Mouse (Mus musculus) spleen, postnatal 36 days (tissue): ENCODE measurements around the gene Igfbp5.

Experiments
- DNase-seq, 2 experiments: peaks; one replicate each; pipeline ENCODE4 v3.0.0; 2022; ENCODE audit warnings: low spot score in 2 of 2, mixed read lengths in 1 of 2

Gene Igfbp5

DNA sequence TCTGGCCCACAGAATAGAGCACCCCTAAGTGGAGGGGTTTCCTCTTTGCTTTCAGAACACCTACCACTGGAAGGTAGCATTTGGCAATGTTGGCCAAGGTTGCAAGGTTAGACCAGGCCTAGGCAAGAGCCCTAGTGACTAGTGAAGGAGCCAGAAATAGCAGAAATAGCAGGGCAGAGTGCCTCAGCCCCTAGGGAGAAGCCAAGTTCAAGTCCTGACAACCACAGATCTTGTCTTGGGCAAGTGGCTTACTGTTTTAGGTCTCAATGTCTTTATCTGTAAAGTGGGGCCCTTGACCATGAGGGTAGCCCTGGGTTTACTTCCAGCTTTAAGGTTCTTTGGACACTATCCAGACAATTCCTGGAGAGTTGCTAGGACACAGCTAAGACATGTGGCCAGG is 5.4 kb downstream of the Igfbp5 start:
- no peak for DNase-seq

DNA sequence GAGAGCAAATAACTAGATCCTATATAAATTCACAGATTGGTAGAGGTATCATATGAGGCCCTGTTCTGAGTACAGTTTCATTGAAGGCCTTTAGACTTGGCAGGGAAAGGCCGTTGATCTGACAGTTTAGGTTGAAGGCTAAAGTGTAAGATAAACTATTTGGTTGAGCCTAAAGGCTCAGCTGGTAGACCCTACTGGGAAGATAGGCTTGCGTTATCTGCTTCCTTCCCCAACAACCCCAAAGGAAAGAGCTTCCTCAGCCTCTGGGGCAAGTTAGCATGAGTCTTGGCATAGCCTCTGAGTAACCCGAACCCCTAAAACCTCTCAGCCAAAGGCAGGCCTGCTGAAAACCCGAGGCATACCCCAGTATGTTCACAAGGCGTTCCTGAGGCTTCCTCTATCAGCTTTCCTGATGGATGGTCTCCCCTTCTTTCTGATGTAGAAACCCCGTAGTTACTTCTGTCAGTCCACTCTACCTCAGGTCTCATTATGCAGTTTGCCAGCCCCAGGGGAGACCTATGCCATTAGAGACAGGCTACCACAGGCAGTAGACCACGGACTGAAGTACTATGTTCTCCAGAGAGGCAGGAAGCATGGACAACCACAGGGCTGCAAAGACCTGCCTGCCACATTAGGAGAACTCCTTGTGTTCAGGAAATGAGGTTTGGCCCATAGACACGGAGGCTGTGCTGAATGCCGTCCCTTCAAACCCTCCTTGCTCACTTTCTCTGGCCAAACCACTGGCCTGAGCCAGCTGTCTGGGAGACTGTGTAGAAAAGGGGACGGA is 6.1 kb downstream of the Igfbp5 start:
- DNase-seq, result no peak

DNA sequence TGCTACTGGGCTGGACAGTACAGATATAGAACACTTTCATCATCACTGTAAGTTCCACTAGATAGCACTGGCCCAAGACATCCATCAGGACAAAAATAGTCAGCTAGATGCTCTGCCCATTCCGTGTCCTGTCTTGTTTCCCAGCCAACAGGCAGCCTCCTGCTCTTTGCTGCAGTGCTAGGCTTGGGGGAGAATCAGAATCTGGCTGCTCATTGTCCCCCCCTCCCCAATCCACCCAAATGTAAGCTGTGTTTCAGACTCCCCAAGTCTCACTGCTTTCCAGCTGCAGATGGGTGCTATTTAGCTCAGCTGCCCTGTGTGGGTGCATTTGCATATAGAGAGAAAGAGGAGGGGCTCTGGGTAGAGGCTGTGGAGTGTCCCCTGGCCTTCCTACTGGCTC is 7.3 kb downstream of the Igfbp5 start:
- DNase-seq, result no peak

DNA sequence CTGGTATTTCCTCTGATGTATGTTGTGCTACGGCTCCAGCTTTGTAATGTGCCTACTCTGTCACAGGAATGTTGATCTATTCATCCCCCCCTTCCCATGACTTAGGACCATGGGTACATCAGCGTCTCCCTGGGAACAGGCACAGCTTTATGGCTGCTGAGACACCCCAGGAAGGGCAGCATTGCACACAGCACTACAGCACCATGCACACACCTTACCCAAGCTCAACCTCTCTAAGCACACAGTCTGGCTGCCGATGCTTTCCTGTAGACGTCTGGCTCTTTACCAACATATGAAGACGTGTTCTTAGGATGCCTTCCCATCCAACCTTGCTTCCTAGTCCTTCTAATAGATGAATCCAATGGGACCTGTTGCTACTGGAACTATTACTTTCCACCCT is 8.3 kb downstream of the Igfbp5 start:
- no peak for DNase-seq

DNA sequence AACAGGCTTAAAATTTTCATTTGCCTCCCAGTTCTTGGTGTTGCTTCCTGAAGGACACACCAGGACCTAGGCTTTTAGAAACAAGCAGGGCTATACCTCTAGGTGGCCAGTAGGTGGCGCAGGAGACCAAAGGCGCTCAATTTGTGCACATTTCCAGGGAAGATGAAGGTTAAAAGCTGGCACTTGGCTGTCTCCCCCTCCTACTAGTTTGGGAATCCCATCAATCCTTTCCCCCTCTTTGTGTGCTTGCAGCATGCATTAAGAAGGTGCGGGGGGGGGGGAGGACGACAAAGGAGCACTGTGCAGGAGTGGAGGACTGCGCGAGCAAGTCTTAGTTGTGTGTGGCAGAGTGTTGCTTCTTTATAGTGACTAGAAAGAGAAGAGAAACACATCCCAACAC is 8.8 kb downstream of the Igfbp5 start:
- peak in 1 of 2 experiments; percentile 21 for DNase-seq

DNA sequence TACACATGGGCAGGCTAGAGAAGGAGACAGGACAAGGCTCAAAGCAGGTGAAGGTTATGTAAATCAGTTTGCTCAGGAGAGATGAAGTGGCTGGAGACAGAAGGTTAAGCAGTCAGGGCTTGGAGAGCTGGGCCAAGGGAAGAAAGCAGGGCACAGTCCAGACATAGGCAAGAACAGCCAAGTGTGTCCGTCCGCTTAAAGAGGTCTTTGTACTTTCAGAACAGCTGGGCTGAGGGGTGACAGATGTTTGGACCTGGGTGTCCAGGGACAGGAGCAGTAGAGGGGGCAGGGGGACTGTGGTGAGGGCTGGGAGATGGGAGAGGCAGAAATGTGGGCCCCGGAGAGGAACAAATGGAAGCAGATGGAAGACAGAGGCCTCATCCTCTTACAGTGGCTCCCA is 10.4 kb downstream of the Igfbp5 start:
- no peak for DNase-seq

DNA sequence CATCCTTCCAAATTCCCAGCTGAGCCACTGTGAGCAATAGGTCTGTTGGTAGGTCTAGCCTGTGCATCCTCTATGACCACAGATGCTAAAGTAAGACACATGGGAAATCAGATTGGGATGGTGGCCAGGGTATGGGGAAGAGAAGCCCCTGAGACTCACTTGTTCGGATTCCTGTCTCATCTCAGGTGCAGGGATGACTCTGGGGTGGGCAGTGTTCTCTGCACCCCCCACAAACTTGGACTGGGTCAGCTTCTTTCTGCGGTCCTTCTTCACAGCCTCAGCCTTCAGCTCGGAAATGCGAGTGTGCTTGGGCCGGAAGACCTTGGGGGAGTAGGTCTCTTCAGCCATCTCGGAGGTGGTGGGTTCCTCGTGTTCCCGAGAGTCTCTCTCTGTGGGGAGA is 11.0 kb downstream of the Igfbp5 start:
- no peak for DNase-seq

DNA sequence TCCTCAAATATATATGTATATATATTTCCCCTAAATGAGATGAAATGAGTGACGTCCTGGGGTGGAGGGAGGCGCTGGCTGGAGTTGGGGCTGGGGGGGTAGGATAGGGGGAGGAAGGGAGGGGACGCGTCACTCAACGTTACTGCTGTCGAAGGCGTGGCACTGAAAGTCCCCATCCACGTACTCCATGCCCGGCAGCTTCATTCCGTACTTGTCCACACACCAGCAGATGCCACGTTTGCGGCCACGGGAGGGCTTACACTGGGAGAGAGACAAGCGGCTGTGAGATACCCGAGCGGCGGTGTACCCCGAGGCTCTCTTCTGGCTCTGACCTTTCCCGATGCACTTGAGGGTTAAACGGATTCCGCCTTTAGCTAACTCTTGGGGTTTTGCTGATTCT is 12.4 kb downstream of the Igfbp5 start:
- no peak for DNase-seq

DNA sequence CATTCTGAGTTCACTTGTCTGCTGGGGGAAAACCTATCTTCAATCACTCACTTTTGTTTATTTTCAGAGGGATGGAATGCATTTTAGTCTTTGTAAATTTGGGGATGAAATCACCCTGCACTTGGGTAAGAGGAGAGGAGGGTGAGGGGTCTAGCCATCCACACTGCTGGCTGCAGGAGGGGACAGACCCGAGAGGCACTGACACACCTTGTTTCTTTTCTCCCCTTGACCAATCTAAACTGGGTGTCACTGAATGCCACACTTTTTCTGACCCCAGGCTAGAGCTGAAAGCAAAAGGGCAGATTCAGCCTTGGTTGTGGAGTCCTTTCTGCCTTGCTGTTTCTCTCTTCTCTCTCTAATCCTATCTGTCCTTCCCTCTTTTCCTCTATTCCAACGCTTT is 13.0 kb downstream of the Igfbp5 start:
- DNase-seq, result no peak

DNA sequence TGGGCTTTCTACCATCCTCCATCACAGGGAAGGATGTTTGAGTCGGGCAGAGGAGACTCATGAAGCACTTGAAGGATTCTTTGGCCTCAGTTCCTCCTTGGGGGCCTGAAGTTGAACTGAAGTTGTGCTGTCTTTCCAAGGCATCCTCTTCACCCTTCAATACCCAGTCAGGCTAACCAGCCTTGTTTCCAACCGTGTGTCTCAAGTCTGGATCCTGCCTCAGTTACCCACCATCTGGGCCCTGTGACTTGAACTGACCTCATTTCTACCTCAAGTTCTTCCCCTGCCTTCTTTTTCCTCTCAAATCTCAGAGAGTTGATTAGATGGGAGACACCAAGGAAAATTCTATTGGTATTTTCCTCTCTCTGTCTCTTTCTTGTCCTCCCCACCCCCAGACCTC is 14.2 kb downstream of the Igfbp5 start:
- no peak for DNase-seq

DNA sequence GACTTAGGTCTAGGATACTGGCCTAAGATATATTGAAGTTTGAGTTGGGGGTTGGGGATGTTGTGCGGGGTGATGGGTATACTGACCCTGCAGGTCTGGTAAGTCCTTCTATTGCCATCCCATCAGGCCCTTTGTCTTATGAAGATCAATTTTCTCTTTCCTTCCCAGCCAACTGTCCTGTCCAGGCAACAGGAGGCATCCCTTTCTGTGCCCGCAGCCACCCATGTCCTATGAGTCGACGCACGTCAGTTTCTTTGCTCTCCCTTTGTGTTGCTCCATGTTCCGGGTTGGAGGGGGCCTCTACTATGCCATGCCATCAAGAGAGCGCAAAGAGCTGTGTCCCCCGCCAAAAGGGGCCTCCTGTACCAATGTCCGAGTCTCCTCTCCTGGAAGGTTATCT is 14.7 kb downstream of the Igfbp5 start:
- no peak for DNase-seq

DNA sequence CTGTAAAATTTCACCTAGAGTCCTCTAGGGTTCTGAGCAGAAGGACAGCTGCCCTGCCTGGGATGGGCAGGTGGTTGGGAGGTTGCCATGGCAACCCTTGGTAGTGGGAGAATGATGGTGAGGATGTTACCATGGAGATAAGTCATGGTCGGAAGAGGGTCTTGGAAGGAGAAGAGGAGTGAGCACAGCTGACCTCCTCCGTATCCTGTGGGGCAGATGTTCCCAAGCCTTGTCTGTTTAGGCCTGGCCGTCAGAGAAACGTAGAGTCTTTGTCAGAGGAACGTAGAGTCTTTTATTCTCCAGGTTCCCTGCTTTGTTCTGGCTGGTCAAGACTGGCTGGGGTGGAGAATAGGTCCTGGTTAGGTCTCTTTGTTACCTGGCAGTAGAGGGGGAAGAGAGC is 15.8 kb downstream of the Igfbp5 start:
- no peak for DNase-seq

DNA sequence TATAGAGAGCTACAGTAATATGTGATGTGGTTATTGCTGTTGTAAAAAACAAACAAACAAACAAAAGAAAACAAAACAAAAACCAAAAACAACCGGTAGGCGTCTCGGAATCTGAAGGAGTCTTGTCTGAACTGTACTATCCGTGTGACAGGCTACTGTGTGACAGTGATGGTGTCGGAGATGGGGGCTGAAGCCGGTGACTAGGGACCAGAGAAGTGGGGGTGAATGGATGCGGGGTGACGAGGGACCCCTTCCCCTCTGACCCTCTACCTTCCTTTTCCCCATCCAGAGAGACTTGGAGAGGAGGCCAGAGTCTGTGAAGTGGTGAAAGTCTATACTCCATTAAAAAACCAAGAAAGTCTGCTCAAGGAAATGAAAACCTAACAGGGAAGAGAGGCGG is 16.4 kb downstream of the Igfbp5 start:
- no peak for DNase-seq

DNA sequence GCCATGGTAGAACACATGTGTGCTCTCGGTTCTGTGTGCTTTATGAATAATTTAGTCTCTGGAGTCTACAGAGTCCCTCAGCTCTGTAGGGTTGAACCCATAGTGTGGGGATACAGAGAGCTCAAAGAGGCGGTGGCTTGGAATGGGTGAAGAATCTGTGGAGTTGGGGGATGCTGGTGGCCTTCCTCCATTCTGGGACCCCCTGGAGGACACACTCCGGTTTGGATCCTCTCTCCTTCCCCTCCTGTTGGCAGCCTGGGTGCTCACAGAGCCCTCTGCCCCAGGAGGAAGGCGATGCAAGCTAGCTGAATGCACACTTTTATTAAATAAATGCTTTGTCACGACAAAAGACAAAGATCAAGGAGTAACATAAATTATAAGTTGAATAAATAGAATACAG is 17.1 kb downstream of the Igfbp5 start:
- DNase-seq, result no peak

DNA sequence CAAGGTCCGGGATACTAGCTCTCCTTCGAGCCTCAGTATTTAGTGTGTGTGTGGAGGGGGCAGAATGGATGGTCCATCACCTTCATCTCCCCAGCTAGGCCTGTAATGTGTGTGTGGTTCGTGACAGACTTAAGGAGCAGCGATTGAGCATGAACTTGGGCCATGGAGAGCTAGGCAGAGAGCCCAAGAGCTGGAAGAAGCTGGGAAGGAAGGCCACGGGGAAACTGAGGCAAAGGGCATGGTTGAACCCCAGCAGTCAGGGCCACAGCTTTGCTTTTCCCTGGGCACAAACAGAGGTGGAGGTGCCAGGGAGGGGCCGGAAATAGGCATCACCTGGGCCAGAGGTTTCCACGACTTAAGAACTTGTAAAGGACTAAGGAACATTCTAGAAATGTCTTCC is 17.5 kb downstream of the Igfbp5 start:
- no peak for DNase-seq

DNA sequence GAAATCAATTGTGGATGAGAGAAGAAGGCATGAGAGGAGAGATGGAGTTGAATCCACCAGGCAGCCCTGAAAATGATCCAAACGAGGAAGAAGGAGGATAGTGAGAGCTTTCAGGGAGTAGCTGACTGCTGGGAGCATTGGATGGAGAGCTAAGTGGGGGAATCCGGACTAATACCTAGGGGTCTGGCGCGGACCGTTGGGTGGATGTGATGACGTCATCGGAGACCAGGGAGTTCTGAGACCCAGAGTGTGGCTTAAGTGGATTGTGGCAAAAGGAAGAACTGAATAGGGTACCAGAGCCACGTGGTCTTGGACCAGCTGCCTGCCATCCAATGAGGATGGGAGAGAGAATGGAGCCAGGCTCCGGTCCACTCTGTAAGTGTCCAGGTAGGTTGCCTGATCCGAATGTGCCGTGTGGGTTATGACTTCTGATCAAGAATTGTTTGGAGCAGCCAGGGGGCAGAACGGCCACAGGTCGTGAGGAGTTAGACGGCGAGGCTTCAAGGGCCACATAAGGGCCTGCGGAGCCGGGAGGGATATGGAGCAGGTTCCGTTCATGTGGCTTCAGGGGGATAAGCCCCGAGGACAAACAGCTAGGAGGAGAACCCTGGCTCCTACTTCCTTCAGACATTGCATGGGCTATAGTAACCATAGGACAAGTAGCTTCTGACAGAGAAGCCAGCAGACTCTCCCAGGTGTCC is 18.3 kb downstream of the Igfbp5 start:
- no peak for DNase-seq

DNA sequence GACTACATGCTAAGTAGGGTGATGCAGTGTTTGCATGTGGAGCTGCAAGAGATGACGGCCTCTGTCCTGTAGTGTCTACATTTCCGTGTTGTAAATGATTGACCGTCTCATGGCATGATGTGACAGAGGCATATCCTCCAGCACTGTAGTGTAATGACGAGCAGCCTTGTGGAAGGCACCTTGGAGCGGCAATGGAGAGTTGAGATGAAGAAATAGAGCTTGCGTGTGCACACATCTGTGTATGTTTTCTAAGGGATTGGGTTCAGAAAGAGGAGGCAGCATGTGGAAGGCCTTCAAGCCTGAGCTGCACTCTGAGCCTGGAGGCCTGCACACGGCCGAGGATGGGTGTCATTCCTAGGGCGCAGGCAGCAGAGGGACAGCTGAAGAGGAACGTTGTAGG is 19.0 kb downstream of the Igfbp5 start:
- DNase-seq, result no peak

DNA sequence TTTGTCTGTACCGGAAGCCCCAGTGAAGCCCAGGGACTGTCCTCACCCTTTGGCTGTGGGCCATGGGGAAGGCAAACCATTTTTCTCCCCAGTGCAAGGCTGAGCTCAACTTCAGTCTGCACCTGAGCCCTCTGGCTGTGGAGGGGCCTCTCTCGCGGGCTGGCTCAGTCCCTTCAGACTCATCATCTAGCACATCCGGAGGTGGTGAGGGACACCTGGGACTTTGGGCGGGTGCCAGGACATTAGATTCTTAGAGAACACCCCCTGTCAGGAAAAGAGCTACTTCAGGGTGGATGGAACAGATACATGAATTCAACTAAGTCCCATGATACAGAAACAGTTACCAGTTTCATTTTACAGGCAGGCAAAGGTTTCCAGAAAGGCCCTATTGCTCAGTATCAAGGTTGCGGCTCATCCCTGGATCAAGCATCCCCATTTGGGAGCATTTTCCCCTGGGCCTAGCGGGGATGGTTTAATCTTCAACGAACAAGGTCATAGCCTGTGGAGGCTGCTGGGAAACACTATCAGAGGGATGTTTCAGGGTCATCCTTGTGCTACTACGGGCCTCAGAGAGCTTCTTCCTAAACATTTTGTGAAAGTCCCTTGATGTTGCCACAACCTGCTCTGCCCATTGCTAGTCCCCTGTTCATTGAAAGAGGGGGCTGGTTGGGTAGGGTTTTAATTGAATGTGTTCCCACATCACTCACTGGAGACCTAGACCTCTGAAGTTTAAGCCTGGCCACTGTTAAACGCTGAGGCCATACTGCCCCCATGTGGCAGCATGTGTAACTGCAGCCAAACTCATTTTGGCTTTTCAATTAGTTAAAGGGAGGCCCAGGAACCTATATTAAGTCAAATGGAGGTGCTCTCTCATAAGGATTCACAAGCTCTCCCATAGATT is 20.1 kb downstream of the Igfbp5 start:
- no peak for DNase-seq

DNA sequence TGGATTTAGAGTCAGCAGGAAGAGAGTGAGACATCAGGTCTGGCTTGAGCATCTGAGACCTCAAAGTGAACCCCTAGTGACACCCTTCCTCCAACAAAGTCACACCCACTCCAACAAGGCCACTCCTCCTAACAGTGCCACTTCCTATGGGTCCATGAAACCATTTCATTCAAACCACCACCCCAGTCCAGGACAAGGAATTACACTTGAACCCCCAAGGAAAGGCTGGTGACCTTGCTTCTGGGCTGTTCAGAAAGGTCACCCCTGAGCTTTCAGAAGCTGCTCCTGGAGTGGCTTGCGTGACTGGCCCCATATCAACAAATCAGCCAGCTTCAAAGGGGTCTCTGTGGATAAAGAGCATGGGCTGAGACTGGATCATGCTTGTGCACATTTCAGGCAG is 20.9 kb downstream of the Igfbp5 start:
- no peak for DNase-seq

DNA sequence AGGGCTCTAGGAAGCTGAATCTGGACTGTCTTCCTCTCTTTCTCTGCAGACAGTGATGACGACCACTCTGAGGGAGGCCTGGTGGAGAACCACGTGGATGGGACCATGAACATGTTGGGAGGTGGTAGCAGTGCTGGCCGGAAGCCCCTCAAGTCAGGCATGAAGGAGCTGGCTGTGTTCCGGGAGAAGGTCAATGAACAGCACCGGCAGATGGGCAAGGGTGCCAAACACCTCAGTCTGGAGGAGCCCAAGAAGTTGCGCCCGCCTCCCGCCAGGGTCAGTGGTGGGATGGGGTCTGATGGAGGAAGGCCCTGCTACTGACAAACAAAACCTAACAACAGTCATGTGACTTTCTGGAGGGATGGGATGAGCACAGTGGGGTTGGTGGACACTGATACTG is 25.6 kb downstream of the Igfbp5 start:
- DNase-seq, result no peak

DNA sequence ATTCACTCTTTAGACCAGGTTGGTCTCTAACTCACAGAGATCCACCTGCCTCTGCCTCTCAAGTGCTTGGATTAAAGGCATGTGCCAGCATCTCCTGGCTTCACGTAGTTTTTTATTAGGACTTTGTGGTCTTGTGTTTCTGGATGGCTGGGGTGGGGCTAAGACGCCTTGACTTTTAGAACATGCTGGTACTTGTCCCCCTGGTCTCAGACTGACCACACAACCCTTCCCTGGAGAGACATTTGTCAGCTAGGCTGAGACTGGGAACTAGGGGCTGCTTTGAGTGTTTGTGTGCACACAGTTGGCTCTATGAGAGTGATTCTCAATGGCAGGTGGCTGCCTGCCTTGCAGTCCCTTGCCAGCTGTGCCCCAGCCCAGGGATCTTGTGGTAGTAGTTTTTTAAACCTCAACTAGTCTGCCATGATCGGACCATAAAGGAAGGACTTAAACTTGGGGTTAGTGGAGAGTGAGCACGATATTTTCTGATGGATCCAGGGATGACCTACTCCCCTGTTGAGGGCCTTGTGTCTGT is 26.8 kb downstream of the Igfbp5 start:
- no peak for DNase-seq

DNA sequence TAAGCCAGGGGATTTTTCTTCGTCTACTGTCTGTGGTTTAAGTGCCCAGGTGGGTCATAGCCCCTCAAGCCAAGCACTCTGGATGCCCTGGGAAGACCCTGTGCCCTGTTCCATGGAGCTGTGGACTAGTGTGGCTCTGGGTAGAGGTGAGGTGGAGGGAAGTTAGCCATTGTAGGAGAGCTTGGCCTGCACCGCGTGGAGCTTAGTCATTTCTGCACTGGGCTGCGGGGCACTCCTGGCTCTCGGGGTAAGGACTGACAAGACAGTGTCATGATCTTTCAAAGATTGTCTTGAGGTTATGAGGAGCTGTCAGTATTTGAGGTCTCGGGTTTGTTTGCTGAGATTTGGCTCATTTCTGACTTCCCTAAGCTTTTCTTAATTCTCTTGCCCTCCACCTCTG is 30.0 kb downstream of the Igfbp5 start:
- DNase-seq, result no peak
